Mouse (Mus musculus): ENCODE measurements around the gene Marc2. TPM values are rescaled to one million over a fixed set of nuclear protein-coding genes. Genes with fewer than 3 reads are reported as not detected.

Marc2 gene
- total RNA-seq, 4 experiments from 2014 or later: 154 to 172 (median 165) TPM

Small RNA genes within 50 kb of the gene (microRNA-seq; reads per million reads assigned to microRNA genes)
- 512 to 800 reads per million in 2 experiments for gene Mir1981

Other genes starting within 250 kb of the Marc2 start
- gene Hlx, start 113.8 kb downstream of the Marc2 start, total RNA-seq (2022): 1 to 10 TPM in 2 of 4 experiments, under 1 TPM in 2; 0.22 to 2.0 (median 1.1) TPM
- gene Marc1, start 35.1 kb downstream of the Marc2 start, total RNA-seq (2022): under 1 TPM in 1 of 4 experiments, not detected in 3; 0.28 TPM
- 10 to 100 TPM; 45.6 to 56.4 (median 48.8) TPM for gene C130074G19Rik, start 36.8 kb upstream of the Marc2 start, total RNA-seq (2022)
- gene Mark1, start 153.1 kb upstream of the Marc2 start, total RNA-seq (2022): 10 to 100 TPM; 73.2 to 89.2 (median 79.5) TPM

All from left cerebral cortex, adult 8-10 months (tissue).